Mouse (Mus musculus) liver, embryonic 13.5 days (tissue): ENCODE data around the gene Gm4707. TPM values are rescaled to one million over a fixed set of nuclear protein-coding genes. Genes with fewer than 3 reads are reported as not detected.
"Not testable (repeated sequence)": the region's sequence is repeated elsewhere in the genome, so short reads cannot be mapped to it uniquely, and the experiment has no call there.

Source experiments
- ATAC-seq: fragments of 200-750 bp; cut with Nextera tagmentation; 2 replicates; pipeline ENCODE4 v1.8.0; 2017; ENCODE audit warnings: low read depth, mild to moderate bottlenecking, moderate number of reproducible peaks, moderate library complexity
- DNase-seq: peaks from one replicate; pipeline ENCODE4 v3.0.0; 2022
- H3K27ac ChIP-seq: fragments of 300-500 bp; sonication (generic); 2 replicates; pipeline ENCODE4 v1.5.1; 2015; ENCODE audit warnings: moderate library complexity, mild to moderate bottlenecking, inconsistent platforms
- H3K27me3 ChIP-seq: fragments of 300-500 bp; sonication (generic); 2 replicates; pipeline ENCODE4 v1.6.1; 2015; ENCODE audit warnings: mild to moderate bottlenecking, inconsistent platforms
- H3K36me3 ChIP-seq: fragments of 300-500 bp; sonication (generic); 2 replicates; pipeline ENCODE4 v1.6.1; 2015; ENCODE audit warnings: mild to moderate bottlenecking, inconsistent platforms
- H3K4me1 ChIP-seq: fragments of 300-500 bp; sonication (generic); replicated peaks from 2 replicates; pipeline ENCODE4 v1.6.1; 2015; ENCODE audit warnings: inconsistent platforms
- H3K4me2 ChIP-seq: fragments of 300-500 bp; sonication (generic); 2 replicates; pipeline ENCODE4 v1.6.1; 2015; ENCODE audit warnings: inconsistent platforms, mild to moderate bottlenecking, moderate library complexity
- H3K4me3 ChIP-seq: fragments of 300-500 bp; sonication (generic); replicated peaks from 2 replicates; pipeline ENCODE4 v1.5.1; 2015; ENCODE audit warnings: mild to moderate bottlenecking, inconsistent platforms
- H3K9ac ChIP-seq: fragments of 300-500 bp; sonication (generic); 2 replicates; pipeline ENCODE4 v1.6.1; 2015; ENCODE audit warnings: mild to moderate bottlenecking, inconsistent platforms
- H3K9me3 ChIP-seq: fragments of 300-500 bp; sonication (generic); replicated peaks from 2 replicates; pipeline ENCODE4 v1.6.1; 2016; ENCODE audit warnings: inconsistent platforms
- WGBS: fragments of 180-500 bp; shearing (Covaris S2); methylation state at CpG from one replicate; pipeline ENCODE4 v1.1.7; 2015; ENCODE audit not compliant: insufficient replicate concordance; 5-methylcytosine and 5-hydroxymethylcytosine counted together
- polyA plus RNA-seq: library from polyadenylated mRNA; unstranded; fragments of >200 nt; fragmentation: Nextera tagmentation; extraction: Ambion mirVana; gene quantifications from 2 replicates; pipeline ENCODE4 v1.2.1, GENCODE M21; 2015

The Gm4707 gene
- polyA plus RNA-seq, 1 experiment from 2014 or later: 1.1 TPM

- no peaks in the 10 kb centered on the region for H3K36me3 ChIP-seq
- H3K4me1 ChIP-seq: peaks cover 17% of the 10 kb centered on the region
- ATAC-seq (no peak), DNase-seq (no peak)
- H3K27ac ChIP-seq: no peak overlapping the region
- no peak overlapping the region for H3K4me3 ChIP-seq
- no peak overlapping the region for H3K9ac ChIP-seq
- H3K9me3 ChIP-seq: no peaks in the 10 kb centered on the region
- 34% methylated on average over 5 of the region's 5 CpGs for WGBS
- H3K4me2 ChIP-seq: no peak overlapping the region
- no peaks in the 10 kb centered on the region for H3K27me3 ChIP-seq
Measured at GRCm38 (mm10) chr17:71479381-71479901, 19.7 kb upstream of the Gm4707 start.

GRCm38 (mm10) chr17:71477481-71477880 is 17.8 kb upstream of the Gm4707 start:
- 86% methylated on average over 8 of the region's 8 CpGs for WGBS
- Histone ChIP-seq H3K27ac (no peak overlapping the region), H3K9ac (no peak overlapping the region), H3K4me3 (no peak overlapping the region), H3K9me3 (no peaks in the 10 kb centered on the region), H3K36me3 (no peaks in the 10 kb centered on the region), H3K4me2 (no peak overlapping the region), H3K4me1 (peaks cover 35% of the 10 kb centered on the region), H3K27me3 (no peaks in the 10 kb centered on the region)
- DNase-seq: no peak
- no peak for ATAC-seq

GRCm38 (mm10) chr17:71476346-71477020 is 16.8 kb upstream of the Gm4707 start:
- no peak overlapping the region for H3K27ac ChIP-seq

GRCm38 (mm10) chr17:71475705-71476089 is 16.0 kb upstream of the Gm4707 start:
- DNase-seq (peak; percentile 48), ATAC-seq (peak; percentile 37)
- H3K9me3 ChIP-seq: no peaks in the 10 kb centered on the region
- peak overlapping the region; percentile 96 for H3K27ac ChIP-seq
- H3K4me2 ChIP-seq: peak overlapping the region; percentile 84
- peaks cover 42% of the 10 kb centered on the region for H3K4me1 ChIP-seq
- peak overlapping the region; percentile 96 for H3K4me3 ChIP-seq
- no peaks in the 10 kb centered on the region for H3K27me3 ChIP-seq
- WGBS: 1% methylated on average over 30 of the region's 31 CpGs
- H3K9ac ChIP-seq: peak overlapping the region; percentile 96
- no peaks in the 10 kb centered on the region for H3K36me3 ChIP-seq

More at GRCm38 (mm10) chr17:71476346-71477020, 16.8 kb upstream of the Gm4707 start:
- Histone ChIP-seq H3K4me1 (peaks cover 43% of the 10 kb centered on the region), H3K9me3 (no peaks in the 10 kb centered on the region), H3K4me3 (peak overlapping the region; percentile 96; the same call in 1 of the 2 replicates), H3K36me3 (no peaks in the 10 kb centered on the region), H3K9ac (0 out of 2 replicates have a peak overlapping the region, but pooled peaks have one; percentile 96), H3K27me3 (no peaks in the 10 kb centered on the region), H3K4me2 (peak overlapping the region; percentile 84)
- ATAC-seq: no peak
- no peak for DNase-seq
- 71% methylated on average over 7 of the region's 7 CpGs for WGBS

- DNase-seq: peak; percentile 93
- Histone ChIP-seq H3K36me3 (no peaks in the 10 kb centered on the region), H3K9ac (peak within 1 kb of the TSS; percentile 96), H3K4me2 (peak within 1 kb of the TSS; percentile 84), H3K4me1 (peaks cover 39% of the 10 kb centered on the region), H3K27me3 (no peaks in the 10 kb centered on the region), H3K9me3 (no peaks in the 10 kb centered on the region), H3K27ac (peak within 1 kb of the TSS; percentile 96), H3K4me3 (peak within 1 kb of the TSS; percentile 96)
- ATAC-seq: peak; percentile 97
- WGBS: under 1% methylated on average over 92 of the region's 109 CpGs
Measured at GRCm38 (mm10) chr17:71474762-71475704, 15.3 kb upstream of the Gm4707 start, which contains the start of gene Smchd1. Smchd1 (minus strand) TSS chr17:71475343.

GRCm38 (mm10) chr17:71474128-71474527 is 14.4 kb upstream of the Gm4707 start:
- Histone ChIP-seq H3K9ac (peak overlapping the region; percentile 96), H3K9me3 (no peaks in the 10 kb centered on the region), H3K4me3 (peak overlapping the region; percentile 96), H3K27ac (peak overlapping the region; percentile 96), H3K4me1 (peaks cover 36% of the 10 kb centered on the region), H3K36me3 (no peaks in the 10 kb centered on the region), H3K27me3 (no peaks in the 10 kb centered on the region), H3K4me2 (peak overlapping the region; percentile 84)
- WGBS: 9% methylated on average over 8 of the region's 8 CpGs
- no peak for DNase-seq
- ATAC-seq: no peak

- 66% methylated on average over 2 of the region's 2 CpGs for WGBS
- DNase-seq: no peak
- Histone ChIP-seq H3K4me2 (no peak overlapping the region), H3K9me3 (no peaks in the 10 kb centered on the region), H3K27ac (no peak overlapping the region), H3K9ac (no peak overlapping the region), H3K27me3 (no peaks in the 10 kb centered on the region), H3K36me3 (no peaks in the 10 kb centered on the region), H3K4me3 (no peak overlapping the region), H3K4me1 (peaks cover 42% of the 10 kb centered on the region)
- no peak for ATAC-seq
Measured at GRCm38 (mm10) chr17:71471261-71471660, 11.5 kb upstream of the Gm4707 start.

- Histone ChIP-seq H3K4me3 (no peak overlapping the region), H3K4me1 (no peaks in the 10 kb centered on the region; the same call in 1 of the 2 replicates), H3K9ac (no peak overlapping the region), H3K9me3 (no peaks in the 10 kb centered on the region), H3K27ac (no peak overlapping the region), H3K27me3 (no peaks in the 10 kb centered on the region), H3K36me3 (peaks cover 59% of the 10 kb centered on the region), H3K4me2 (no peak overlapping the region)
- no peak for ATAC-seq
- no peak for DNase-seq
- 89% methylated on average over 3 of the region's 3 CpGs for WGBS
Measured at GRCm38 (mm10) chr17:71460312-71460711, 594 bp upstream of the Gm4707 start.

- not testable (repeated sequence) for ATAC-seq, H3K27me3 ChIP-seq, H3K4me3 ChIP-seq, H3K9me3 ChIP-seq, H3K4me2 ChIP-seq, H3K4me1 ChIP-seq, DNase-seq, H3K27ac ChIP-seq, H3K9ac ChIP-seq
- peaks cover 47% of the 10 kb centered on the region for H3K36me3 ChIP-seq
- 86% methylated on average over 6 of the region's 6 CpGs for WGBS
Measured at GRCm38 (mm10) chr17:71457361-71457760, 2.4 kb downstream of the Gm4707 start.

GRCm38 (mm10) chr17:71445191-71445590 is 14.5 kb downstream of the Gm4707 start:
- H3K27me3 ChIP-seq: no peaks in the 10 kb centered on the region
- H3K36me3 ChIP-seq: peaks cover 48% of the 10 kb centered on the region
- H3K9me3 ChIP-seq: no peaks in the 10 kb centered on the region
- H3K4me1 ChIP-seq: no peaks in the 10 kb centered on the region
- H3K4me3 ChIP-seq: no peak overlapping the region
- H3K4me2 ChIP-seq: no peak overlapping the region
- DNase-seq (no peak), ATAC-seq (no peak)
- no peak overlapping the region for H3K9ac ChIP-seq
- 82% methylated on average over 6 of the region's 6 CpGs for WGBS
- no peak overlapping the region for H3K27ac ChIP-seq

GRCm38 (mm10) chr17:71444718-71445117 is 15.0 kb downstream of the Gm4707 start:
- no peak for DNase-seq
- Histone ChIP-seq H3K36me3 (peaks cover 48% of the 10 kb centered on the region), H3K9ac (no peak overlapping the region), H3K27ac (no peak overlapping the region), H3K9me3 (no peaks in the 10 kb centered on the region), H3K4me2 (no peak overlapping the region), H3K4me1 (no peaks in the 10 kb centered on the region), H3K4me3 (no peak overlapping the region), H3K27me3 (no peaks in the 10 kb centered on the region)
- no peak for ATAC-seq
- 77% methylated on average over 2 of the region's 2 CpGs for WGBS
